Mouse (Mus musculus) heart, postnatal 25 days (tissue): ENCODE measurements at regions not wholly inside any gene's neighbourhood (a gene's known extent, or its start where the extent isn't known, plus 50 kb on each side); places are given as distances from the start of the nearest gene placed in this dataset.
A peak's percentile ranks its signal among the peaks of the same experiment; 100 is the strongest.

ENCODE experiments used
- DNase-seq: peaks from one replicate; pipeline ENCODE4 v3.0.0; 2022; ENCODE audit warnings: low spot score
- intact Hi-C: fragments of 180-260 bp; cut with DNase I; formaldehyde crosslinking; loops from one replicate; pipeline ENCODE4 v1.15.1; 2025

GRCm38 (mm10) chr14:14591939-14592338 lies 110.1 kb upstream of the Slc4a7 start:
- intact Hi-C loops: no loop called here
- no peak for DNase-seq

- no peak for DNase-seq
- intact Hi-C loops: no loop called here
These were observed 107.3 kb upstream of the Slc4a7 start for GRCm38 (mm10) chr14:14594753-14595152.

GRCm38 (mm10) chr14:14596057-14596809 lies 105.8 kb upstream of the Slc4a7 start:
- intact Hi-C loops: no loop called here
- no peak for DNase-seq

- intact Hi-C loops: no loop called here
- DNase-seq: no peak
These were observed 102.5 kb upstream of the Slc4a7 start for GRCm38 (mm10) chr14:14599586-14599985.

GRCm38 (mm10) chr14:14599990-14600389 lies 102.1 kb upstream of the Slc4a7 start:
- no peak for DNase-seq
- intact Hi-C loops: no loop called here

GRCm38 (mm10) chr14:14603439-14603838 lies 98.6 kb upstream of the Slc4a7 start:
- intact Hi-C loops: no loop called here
- no peak for DNase-seq

- DNase-seq: no peak
- intact Hi-C loops: no loop called here
These were observed 95.0 kb upstream of the Slc4a7 start for GRCm38 (mm10) chr14:14607074-14607473.

- no peak for DNase-seq
- intact Hi-C loops: no loop called here
These were observed 89.8 kb upstream of the Slc4a7 start for GRCm38 (mm10) chr14:14612245-14612644.

GRCm38 (mm10) chr14:14620316-14620715 lies 81.8 kb upstream of the Slc4a7 start:
- no peak for DNase-seq
- intact Hi-C loops: no loop called here

- intact Hi-C loops: no loop called here
These were observed 73.4 kb upstream of the Slc4a7 start for GRCm38 (mm10) chr14:14628673-14629072.

GRCm38 (mm10) chr14:14631750-14632149 lies 70.3 kb upstream of the Slc4a7 start:
- DNase-seq: no peak
- intact Hi-C loops: loop anchor here (10.0 kb wide), 1 partner anchor 287 kb away; the partner anchor contains the start of gene Il3ra

More at GRCm38 (mm10) chr14:14628673-14629072, 73.4 kb upstream of the Slc4a7 start:
- no peak for DNase-seq

GRCm38 (mm10) chr14:14632471-14632870 lies 69.6 kb upstream of the Slc4a7 start:
- intact Hi-C loops: loop anchor here (10.0 kb wide), 1 partner anchor 288 kb away; the partner anchor contains the start of gene Il3ra
- no peak for DNase-seq

GRCm38 (mm10) chr14:14632951-14633931 lies 68.8 kb upstream of the Slc4a7 start:
- DNase-seq: peak; percentile 30
- intact Hi-C loops: loop anchor here (10.0 kb wide), 1 partner anchor 288 kb away; the partner anchor contains the start of gene Il3ra

- DNase-seq: no peak
- intact Hi-C loops: loop anchor here (10.0 kb wide), 1 partner anchor 289 kb away; the partner anchor contains the start of gene Il3ra
These were observed 68.1 kb upstream of the Slc4a7 start for GRCm38 (mm10) chr14:14634021-14634420.

- intact Hi-C loops: loop anchor here (10.0 kb wide), 1 partner anchor 295 kb away; the partner anchor contains the start of gene Il3ra
- no peak for DNase-seq
These were observed 62.7 kb upstream of the Slc4a7 start for GRCm38 (mm10) chr14:14639102-14640015.

- intact Hi-C loops: no loop called here
- DNase-seq: no peak
These were observed 62.0 kb upstream of the Slc4a7 start for GRCm38 (mm10) chr14:14640023-14640441.

- no peak for DNase-seq
- intact Hi-C loops: no loop called here
These were observed 61.5 kb upstream of the Slc4a7 start for GRCm38 (mm10) chr14:14640557-14640956.

- intact Hi-C loops: no loop called here
These were observed 58.5 kb upstream of the Slc4a7 start for GRCm38 (mm10) chr14:14643533-14643932.

GRCm38 (mm10) chr14:14645084-14645483 lies 57.0 kb upstream of the Slc4a7 start:
- no peak for DNase-seq
- intact Hi-C loops: no loop called here

More at GRCm38 (mm10) chr14:14643533-14643932, 58.5 kb upstream of the Slc4a7 start:
- no peak for DNase-seq
